Mouse (Mus musculus): Measurements from ENCODE around the gene Igsf21.

Igsf21 gene

DNA sequence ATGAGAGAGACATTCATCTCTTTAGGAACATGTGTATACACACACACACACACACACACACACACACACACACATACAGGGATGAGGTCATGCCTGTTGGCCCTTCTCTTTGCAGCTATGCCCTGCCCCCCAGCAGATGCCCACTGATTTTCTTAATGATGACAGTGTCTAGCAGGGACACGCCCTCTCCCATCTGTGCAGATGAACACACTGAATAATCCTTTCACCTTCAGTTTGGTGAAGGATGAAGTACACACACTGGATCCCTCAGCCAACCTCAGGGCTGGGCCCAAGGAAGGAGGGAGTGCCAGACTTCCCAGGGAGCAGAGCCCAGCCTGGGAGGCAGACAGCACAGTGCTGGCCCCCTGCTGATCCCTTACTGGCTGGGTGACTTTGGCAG, 4.3 kb downstream of the Igsf21 start:
- in situ Hi-C loops (cut with MboI; ENCODE audit: low sequenced_read_pairs), result no loop called here

DNA sequence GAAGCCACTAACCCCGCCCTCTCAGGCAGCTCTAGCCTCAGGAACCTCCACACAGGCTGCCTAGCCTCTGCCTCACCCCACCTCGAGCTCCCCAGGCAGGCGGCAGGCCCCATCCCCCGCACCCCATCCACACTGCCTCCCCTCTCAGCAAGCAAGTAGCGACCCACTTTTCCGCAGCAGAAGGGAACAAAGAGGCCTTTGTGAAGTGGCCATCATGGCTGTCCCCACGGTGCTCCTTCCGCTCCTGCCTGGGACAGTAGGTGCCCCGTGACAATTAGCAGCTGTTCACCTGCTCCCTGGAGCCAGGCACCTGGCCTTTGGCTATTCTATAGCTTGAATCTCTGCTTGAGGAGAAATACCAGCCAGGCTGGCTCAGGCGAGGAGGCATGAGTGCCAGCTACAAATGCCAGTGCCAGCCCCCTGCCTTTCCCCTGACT, 9.3 kb downstream of the Igsf21 start:
- in situ Hi-C loops (cut with MboI; ENCODE audit: low sequenced_read_pairs), result no loop called here

DNA sequence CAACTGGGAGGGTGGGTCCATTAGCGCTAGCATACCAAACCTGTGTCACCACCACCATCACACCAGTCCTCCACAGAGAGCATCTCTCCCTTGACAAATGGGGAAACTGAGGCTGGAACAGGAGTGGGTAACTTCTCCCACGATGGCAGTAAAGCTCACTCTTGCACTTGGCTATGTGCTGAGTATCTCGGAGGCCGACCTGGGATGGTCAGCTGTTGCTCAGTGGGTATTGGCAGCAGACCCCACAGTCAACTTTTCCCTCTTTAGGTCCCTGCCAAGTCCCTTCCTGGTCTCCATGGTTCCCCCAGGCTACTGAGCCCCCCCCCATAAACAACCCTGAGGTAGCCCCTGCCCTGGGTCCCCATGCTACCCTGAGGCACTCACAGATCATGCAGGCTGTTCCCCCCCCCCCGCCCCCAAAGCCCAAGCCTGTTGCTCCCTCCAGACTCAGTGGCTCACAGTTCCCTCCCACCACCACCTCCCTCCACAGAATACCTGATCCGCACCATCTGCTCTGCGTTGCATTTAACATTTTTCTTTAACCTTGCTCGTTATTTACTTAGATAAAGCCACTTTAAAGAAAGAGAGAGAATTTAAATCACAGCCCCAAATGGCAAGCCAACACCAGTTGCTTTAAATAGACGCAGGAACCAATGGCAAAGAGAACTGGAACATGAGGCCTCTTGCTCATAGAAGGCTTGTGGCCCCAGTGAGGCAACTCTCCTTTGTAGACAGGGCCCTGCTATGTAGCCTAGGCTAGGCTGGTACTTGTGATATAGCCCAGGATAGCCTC, 11.0 kb downstream of the Igsf21 start:
- in situ Hi-C loops (cut with MboI; ENCODE audit: low sequenced_read_pairs), result no loop called here

- in situ Hi-C loops (cut with MboI; ENCODE audit: low sequenced_read_pairs), result no loop called here
These were observed 12.0 kb downstream of the Igsf21 start for GRCm38 (mm10) chr4:140234412-140235205.

GRCm38 (mm10) chr4:140227837-140228236, 18.7 kb downstream of the Igsf21 start:
- in situ Hi-C loops (cut with MboI; ENCODE audit: low sequenced_read_pairs), result no loop called here

- in situ Hi-C loops (cut with MboI; ENCODE audit: low sequenced_read_pairs), result no loop called here
These were observed 21.4 kb downstream of the Igsf21 start for GRCm38 (mm10) chr4:140225204-140225603.

DNA sequence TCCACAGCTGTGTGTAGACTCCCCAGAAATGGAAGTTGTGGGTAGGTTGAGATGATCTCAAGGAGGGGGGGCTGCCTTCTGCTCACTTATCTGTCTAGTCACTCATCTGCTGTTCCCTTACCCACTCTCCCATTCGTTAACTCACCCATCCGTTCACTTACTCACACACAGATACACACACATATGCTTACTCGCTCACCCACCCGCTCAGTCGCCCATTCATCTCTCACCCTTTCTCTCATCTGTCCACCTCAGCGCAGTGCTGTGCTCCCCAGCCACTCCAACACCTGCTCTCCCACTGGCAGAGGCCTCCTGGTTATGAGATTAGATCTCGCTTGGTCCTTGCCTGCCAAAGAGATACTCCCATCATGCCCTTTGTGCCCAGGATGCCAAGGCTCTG, 22.1 kb downstream of the Igsf21 start:
- in situ Hi-C loops (cut with MboI; ENCODE audit: low sequenced_read_pairs), result no loop called here

DNA sequence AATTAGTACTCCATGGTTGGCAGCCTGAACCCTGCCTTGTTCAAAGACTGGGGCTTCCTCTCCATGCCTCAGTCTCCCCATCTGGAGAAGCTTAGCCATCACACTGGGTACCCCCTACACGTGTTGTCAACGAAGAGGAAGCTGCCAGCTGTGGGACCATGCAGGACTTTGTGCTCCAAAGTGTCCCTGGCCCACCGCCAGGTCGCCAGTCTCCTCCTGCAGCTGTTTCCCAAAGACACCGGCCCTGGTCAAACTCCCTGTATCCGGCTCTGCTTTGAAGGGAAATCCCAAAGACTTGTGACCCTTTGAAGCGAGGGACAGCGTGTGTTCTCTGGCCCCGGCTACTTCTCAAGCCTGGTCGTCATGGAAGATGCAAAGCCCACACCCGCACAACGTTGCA, 23.5 kb downstream of the Igsf21 start:
- in situ Hi-C loops (cut with MboI; ENCODE audit: low sequenced_read_pairs), result no loop called here

GRCm38 (mm10) chr4:140220326-140221093, 26.1 kb downstream of the Igsf21 start:
- in situ Hi-C loops (cut with MboI; ENCODE audit: low sequenced_read_pairs), result no loop called here

- in situ Hi-C loops (cut with MboI; ENCODE audit: low sequenced_read_pairs), result no loop called here
These were observed 27.4 kb downstream of the Igsf21 start for GRCm38 (mm10) chr4:140218853-140219852.

- in situ Hi-C loops (cut with MboI; ENCODE audit: low sequenced_read_pairs), result no loop called here
These were observed 28.2 kb downstream of the Igsf21 start for GRCm38 (mm10) chr4:140218384-140218783.

- in situ Hi-C loops (cut with MboI; ENCODE audit: low sequenced_read_pairs), result no loop called here
These were observed 28.6 kb downstream of the Igsf21 start for GRCm38 (mm10) chr4:140217934-140218333.

DNA sequence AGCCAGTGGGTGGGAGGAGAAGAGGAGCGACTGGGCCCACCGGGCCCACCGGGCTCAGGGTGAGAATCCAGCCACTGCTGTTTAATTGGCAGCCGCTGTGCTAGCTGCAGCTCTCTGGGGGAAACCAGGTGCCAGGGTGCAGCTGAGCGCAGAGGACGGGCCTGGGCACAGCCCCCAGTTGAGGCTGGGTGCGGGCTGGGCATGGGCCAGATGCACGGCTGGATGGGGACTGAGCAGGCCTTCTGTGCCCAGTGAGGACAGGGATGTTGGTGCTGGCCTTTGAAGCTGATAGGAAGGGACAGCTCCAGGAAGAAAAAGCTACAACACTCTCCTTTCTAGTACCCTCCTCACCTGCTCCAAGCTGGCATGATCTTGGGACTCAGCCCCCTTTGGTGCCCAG, 30.5 kb downstream of the Igsf21 start:
- in situ Hi-C loops (cut with MboI; ENCODE audit: low sequenced_read_pairs), result no loop called here

- in situ Hi-C loops (cut with MboI; ENCODE audit: low sequenced_read_pairs), result no loop called here
These were observed 31.4 kb downstream of the Igsf21 start for GRCm38 (mm10) chr4:140215205-140215604.

DNA sequence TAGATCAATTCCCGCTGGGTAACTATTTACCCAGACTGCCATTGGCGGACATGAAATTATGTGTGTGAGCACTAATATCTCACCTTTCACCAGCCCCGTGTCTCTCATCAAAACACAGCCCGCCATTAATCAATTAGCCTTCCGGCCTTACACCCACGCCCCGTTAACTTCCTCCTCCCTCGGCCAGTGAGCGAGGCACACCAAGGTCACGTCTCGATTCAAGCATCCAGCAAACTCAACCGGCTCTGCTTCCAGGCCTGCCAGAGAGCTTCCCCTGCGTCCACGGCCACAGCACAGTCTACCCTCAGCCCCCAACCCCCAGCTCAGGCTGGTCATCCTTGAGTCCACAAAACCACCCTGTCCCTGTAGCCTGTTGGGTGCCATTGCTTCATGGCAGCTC, 32.2 kb downstream of the Igsf21 start:
- in situ Hi-C loops (cut with MboI; ENCODE audit: low sequenced_read_pairs), result no loop called here

- in situ Hi-C loops (cut with MboI; ENCODE audit: low sequenced_read_pairs), result no loop called here
These were observed 36.3 kb downstream of the Igsf21 start for GRCm38 (mm10) chr4:140210129-140210890.

- in situ Hi-C loops (cut with MboI; ENCODE audit: low sequenced_read_pairs), result no loop called here
These were observed 40.8 kb downstream of the Igsf21 start for GRCm38 (mm10) chr4:140205811-140206231.

DNA sequence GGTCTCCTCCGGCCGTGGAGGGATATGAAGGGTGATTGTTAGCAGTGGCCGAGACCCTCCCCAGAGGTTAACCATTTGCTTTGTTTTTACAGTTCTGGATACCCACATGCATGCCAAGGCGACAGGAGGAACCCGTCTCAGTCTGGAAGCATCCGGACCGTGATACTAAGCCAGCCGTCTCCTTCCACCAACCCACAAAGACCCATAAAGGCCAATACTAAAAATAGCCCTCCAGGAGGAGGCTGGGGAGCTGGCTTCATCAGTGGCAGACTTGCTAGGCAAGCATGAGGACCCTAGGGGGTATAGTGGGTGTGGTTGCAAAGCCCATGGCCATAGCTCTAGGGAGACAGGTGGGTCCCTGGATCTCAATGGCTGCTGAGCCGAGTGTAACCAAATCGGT, 41.8 kb downstream of the Igsf21 start:
- in situ Hi-C loops (cut with MboI; ENCODE audit: low sequenced_read_pairs), result no loop called here

- in situ Hi-C loops (cut with MboI; ENCODE audit: low sequenced_read_pairs), result no loop called here
These were observed 42.8 kb downstream of the Igsf21 start for GRCm38 (mm10) chr4:140203696-140204272.
